Mouse (Mus musculus) small intestine, adult 2 months (tissue): ENCODE data around the gene Pgf.

Experiments used
- CTCF ChIP-seq: fragments of 200-500 bp; IDR thresholded peaks from 2 replicates; pipeline ENCODE4 v1.5.1; 2012; ENCODE audit warnings: low read depth, mild to moderate bottlenecking, control low read depth, inconsistent platforms, low read length, moderate library complexity, mixed read lengths; ENCODE audit not compliant: insufficient replicate concordance, insufficient read length; ENCODE audit errors: extremely low read depth
- POLR2A ChIP-seq: fragments of 200-500 bp; IDR thresholded peaks from 2 replicates; pipeline ENCODE4 v1.6.1; 2012; ENCODE audit warnings: low read depth, mild to moderate bottlenecking, control low read depth, inconsistent platforms, low read length, moderate library complexity

GRCm38 (mm10) chr12:85126986-85127603 lies 50.5 kb downstream of the Pgf start:
- TF ChIP-seq CTCF (no peak), POLR2A (no peak)
